Mouse (Mus musculus) midbrain, embryonic 12.5 days (tissue): Measurements from ENCODE around the gene Gm20479. TPM values are rescaled to one million over a fixed set of nuclear protein-coding genes. Genes with fewer than 3 reads are reported as not detected.

Experiments
- ATAC-seq: fragments of 200-750 bp; cut with Nextera tagmentation; 2 replicates; pipeline ENCODE4 v1.8.0; 2017; ENCODE audit warnings: low read depth, moderate TSS enrichment, moderate library complexity; ENCODE audit not compliant: low FRiP score
- H3K27ac ChIP-seq: fragments of 300-500 bp; sonication (generic); replicated peaks from 2 replicates; pipeline ENCODE4 v1.5.1; 2016; ENCODE audit warnings: mild to moderate bottlenecking
- H3K27me3 ChIP-seq: fragments of 300-500 bp; sonication (generic); 2 replicates; pipeline ENCODE4 v1.6.1; 2016; ENCODE audit warnings: mild to moderate bottlenecking
- H3K36me3 ChIP-seq: fragments of 300-500 bp; sonication (generic); 2 replicates; pipeline ENCODE4 v1.6.1; 2016
- H3K4me1 ChIP-seq: fragments of 300-500 bp; sonication (generic); 2 replicates; pipeline ENCODE4 v1.6.1; 2016
- H3K4me2 ChIP-seq: fragments of 300-500 bp; sonication (generic); replicated peaks from 2 replicates; pipeline ENCODE4 v1.6.1; 2016; ENCODE audit warnings: mild to moderate bottlenecking, moderate library complexity
- H3K4me3 ChIP-seq: fragments of 300-500 bp; sonication (generic); 2 replicates; pipeline ENCODE4 v1.5.1; 2016; ENCODE audit warnings: mild to moderate bottlenecking
- H3K9ac ChIP-seq: fragments of 300-500 bp; sonication (generic); replicated peaks from 2 replicates; pipeline ENCODE4 v1.6.1; 2016; ENCODE audit warnings: mild to moderate bottlenecking, moderate library complexity
- H3K9me3 ChIP-seq: fragments of 300-500 bp; sonication (generic); 2 replicates; pipeline ENCODE4 v1.6.1; 2016; ENCODE audit warnings: mild to moderate bottlenecking
- WGBS: fragments of 180-500 bp; shearing (Covaris S2); methylation state at CpG from one replicate; pipeline ENCODE4 v1.1.7; 2016; 5-methylcytosine and 5-hydroxymethylcytosine counted together
- polyA plus RNA-seq: library from polyadenylated mRNA; unstranded; fragments of >200 nt; fragmentation: Nextera tagmentation; extraction: Ambion mirVana; gene quantifications from 2 replicates; pipeline ENCODE4 v1.2.1, GENCODE M21; 2016

The Gm20479 gene
- polyA plus RNA-seq, 1 experiment from 2014 or later = 0.87 TPM

GRCm38 (mm10) chr7:27331541-27331851 lies 25.7 kb downstream of the Gm20479 start:
- H3K9me3 ChIP-seq = no peaks in the 10 kb centered on the region
- no peak for ATAC-seq
- peaks cover 45% of the 10 kb centered on the region for H3K4me1 ChIP-seq
- no peaks in the 10 kb centered on the region for H3K36me3 ChIP-seq
- H3K4me2 ChIP-seq = peak overlapping the region; percentile 54; the same call in 1 of the 2 replicates
- H3K27me3 ChIP-seq = peaks cover 98% of the 10 kb centered on the region
- no peak overlapping the region for H3K9ac ChIP-seq
- no peak overlapping the region for H3K27ac ChIP-seq
- WGBS = 3% methylated on average over 8 of the region's 8 CpGs
- H3K4me3 ChIP-seq = no peak overlapping the region

DNA sequence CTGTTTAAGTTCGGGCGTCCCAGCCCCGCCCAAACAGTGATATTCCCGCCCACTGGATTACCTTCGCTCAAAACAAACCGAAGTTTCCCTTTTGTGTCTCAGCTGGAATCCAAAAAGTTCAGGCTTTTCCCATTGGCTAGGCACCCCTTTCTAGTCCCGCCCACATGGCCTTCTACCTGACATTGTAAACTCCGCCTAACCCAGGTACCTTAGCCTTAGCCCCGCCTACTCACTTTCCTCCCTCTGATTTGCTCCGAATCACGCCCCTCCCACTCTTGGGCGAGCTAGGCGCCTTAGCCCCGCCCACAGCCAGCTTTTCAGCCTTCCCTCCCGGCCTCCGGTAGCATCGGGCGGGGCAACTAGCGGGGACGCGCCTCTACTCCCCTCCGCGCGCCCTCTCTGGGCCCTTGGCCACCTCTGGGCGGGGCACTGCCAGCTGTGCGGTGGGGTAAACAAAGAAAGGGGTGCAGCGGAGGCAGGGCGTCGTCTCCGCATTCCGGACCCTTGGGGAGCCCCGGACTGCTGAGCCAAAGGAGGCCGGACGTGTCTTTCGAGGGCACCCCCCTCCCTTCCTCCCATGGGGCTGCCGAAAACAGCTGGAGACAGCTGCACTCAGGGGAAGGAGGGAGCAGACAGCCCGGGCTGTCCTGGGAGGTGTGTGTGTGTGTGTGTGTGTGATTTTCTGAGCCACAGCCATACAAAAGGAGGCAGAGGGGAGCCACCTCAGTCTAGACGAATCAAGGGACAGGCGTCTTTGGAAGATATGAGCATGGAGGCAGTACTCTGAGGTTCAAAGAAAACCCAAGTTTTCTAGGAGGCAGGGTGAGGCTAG lies 26.3 kb downstream of the Gm20479 start:
- Histone ChIP-seq H3K9me3 (no peaks in the 10 kb centered on the region), H3K36me3 (no peaks in the 10 kb centered on the region), H3K4me2 (peak overlapping the region; percentile 54), H3K4me3 (peak overlapping the region; percentile 41), H3K4me1 (peaks cover 46% of the 10 kb centered on the region), H3K9ac (peak overlapping the region; percentile 34; the same call in 1 of the 2 replicates), H3K27me3 (peaks cover 98% of the 10 kb centered on the region), H3K27ac (no peak overlapping the region)
- WGBS = under 1% methylated on average over 38 of the region's 39 CpGs
- ATAC-seq = peak; percentile 3; the same call in 1 of the 2 replicates

GRCm38 (mm10) chr7:27329981-27330380 lies 27.2 kb downstream of the Gm20479 start:
- Histone ChIP-seq H3K9ac (no peak overlapping the region), H3K4me1 (peaks cover 50% of the 10 kb centered on the region), H3K4me2 (no peak overlapping the region), H3K27me3 (peaks cover 100% of the 10 kb centered on the region), H3K27ac (no peak overlapping the region), H3K9me3 (no peaks in the 10 kb centered on the region), H3K4me3 (0 out of 2 replicates have a peak overlapping the region, but pooled peaks have one; percentile 41), H3K36me3 (no peaks in the 10 kb centered on the region)
- ATAC-seq = no peak
- 27% methylated on average over 17 of the region's 17 CpGs for WGBS

DNA sequence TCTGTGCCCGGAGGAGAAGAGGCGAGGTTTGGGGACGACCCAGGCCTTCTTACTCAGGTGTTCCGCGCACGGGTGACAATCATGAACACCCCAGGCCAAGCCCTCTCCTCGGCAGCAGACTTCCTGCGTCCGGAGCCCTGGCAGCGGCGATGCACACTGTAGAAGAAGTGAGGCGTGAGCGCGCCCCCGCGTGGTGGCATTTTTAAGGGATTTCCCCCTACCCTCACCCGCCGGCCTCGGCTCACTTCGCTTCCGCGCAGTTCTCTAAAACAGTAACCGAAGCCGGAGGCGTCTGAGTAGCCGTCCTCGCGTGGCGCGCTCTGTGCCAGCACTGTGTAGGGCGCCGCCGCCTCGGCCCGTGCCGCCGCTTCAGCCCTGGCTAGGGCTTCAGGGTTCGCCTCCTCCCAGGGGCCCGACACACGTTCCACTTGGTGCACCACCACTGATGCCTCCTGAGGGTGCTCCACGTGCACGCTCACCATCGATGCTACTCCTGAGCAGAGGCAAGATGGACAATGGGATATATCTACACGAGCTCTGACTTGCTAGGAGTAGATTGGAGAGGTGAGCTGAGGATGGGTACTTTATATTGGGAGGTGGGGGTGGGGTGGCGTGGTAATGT lies 27.8 kb downstream of the Gm20479 start:
- Histone ChIP-seq H3K9ac (no peak overlapping the region; the same call in 1 of the 2 replicates), H3K27me3 (peaks cover 100% of the 10 kb centered on the region), H3K9me3 (no peaks in the 10 kb centered on the region), H3K36me3 (no peaks in the 10 kb centered on the region), H3K27ac (no peak overlapping the region), H3K4me2 (peak overlapping the region; percentile 50), H3K4me3 (peak overlapping the region; percentile 26; the same call in 1 of the 2 replicates), H3K4me1 (peaks cover 47% of the 10 kb centered on the region)
- peak; percentile 25; the same call in 1 of the 2 replicates for ATAC-seq
- 5% methylated on average over 45 of the region's 45 CpGs for WGBS

- Histone ChIP-seq H3K4me2 (no peak overlapping the region), H3K4me1 (peaks cover 39% of the 10 kb centered on the region), H3K9ac (no peak overlapping the region), H3K27ac (no peak overlapping the region), H3K4me3 (no peak overlapping the region), H3K27me3 (peaks cover 100% of the 10 kb centered on the region), H3K9me3 (no peaks in the 10 kb centered on the region), H3K36me3 (no peaks in the 10 kb centered on the region)
- WGBS = 35% methylated on average over 16 of the region's 16 CpGs
- ATAC-seq = no peak
Measured at GRCm38 (mm10) chr7:27328648-27329047, 28.6 kb downstream of the Gm20479 start.

- Histone ChIP-seq H3K9ac (no peak overlapping the region), H3K27me3 (peaks cover 100% of the 10 kb centered on the region), H3K4me1 (peaks cover 36% of the 10 kb centered on the region), H3K27ac (no peak overlapping the region), H3K4me3 (no peak overlapping the region), H3K4me2 (no peak overlapping the region), H3K9me3 (no peaks in the 10 kb centered on the region), H3K36me3 (no peaks in the 10 kb centered on the region)
- ATAC-seq = no peak
- WGBS = 85% methylated on average over 11 of the region's 11 CpGs
Measured at GRCm38 (mm10) chr7:27328161-27328560, 29.1 kb downstream of the Gm20479 start.

DNA sequence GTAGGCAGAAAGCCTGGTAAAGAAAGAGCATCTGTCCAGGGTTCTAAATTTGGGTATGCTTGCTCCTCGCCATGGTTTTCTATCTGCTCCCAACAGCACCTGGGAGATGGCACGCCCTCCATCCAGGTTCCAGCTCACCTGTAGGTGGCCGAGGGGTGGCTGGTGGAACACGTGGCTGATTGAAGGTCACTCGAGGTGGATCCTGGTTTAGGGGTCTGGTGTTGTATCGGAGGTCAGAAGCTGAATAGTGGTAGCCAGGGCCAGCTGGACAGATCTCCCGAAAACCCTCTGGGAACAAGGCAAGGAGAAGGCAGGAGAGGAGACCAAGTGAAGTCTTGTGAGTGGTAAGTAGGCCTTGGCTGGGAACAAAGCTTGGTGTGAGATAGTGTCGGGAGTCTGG lies 29.7 kb downstream of the Gm20479 start:
- no peak overlapping the region for H3K4me3 ChIP-seq
- no peak overlapping the region for H3K9ac ChIP-seq
- no peak for ATAC-seq
- 91% methylated on average over 8 of the region's 8 CpGs for WGBS
- H3K4me1 ChIP-seq = peaks cover 32% of the 10 kb centered on the region
- H3K36me3 ChIP-seq = no peaks in the 10 kb centered on the region
- H3K27ac ChIP-seq = no peak overlapping the region
- H3K4me2 ChIP-seq = no peak overlapping the region
- no peaks in the 10 kb centered on the region for H3K9me3 ChIP-seq
- peaks cover 100% of the 10 kb centered on the region for H3K27me3 ChIP-seq

GRCm38 (mm10) chr7:27326101-27326880 lies 30.9 kb downstream of the Gm20479 start:
- Histone ChIP-seq H3K9me3 (no peaks in the 10 kb centered on the region), H3K4me1 (peaks cover 32% of the 10 kb centered on the region), H3K4me3 (no peak overlapping the region), H3K9ac (no peak overlapping the region), H3K36me3 (no peaks in the 10 kb centered on the region), H3K27me3 (peaks cover 95% of the 10 kb centered on the region), H3K4me2 (peak overlapping the region; percentile 38), H3K27ac (no peak overlapping the region)
- no peak for ATAC-seq
- 27% methylated on average over 34 of the region's 34 CpGs for WGBS

GRCm38 (mm10) chr7:27325697-27326096 lies 31.5 kb downstream of the Gm20479 start:
- Histone ChIP-seq H3K4me2 (peak overlapping the region; percentile 38), H3K4me1 (peaks cover 26% of the 10 kb centered on the region), H3K9ac (no peak overlapping the region; the same call in 1 of the 2 replicates), H3K27me3 (peaks cover 89% of the 10 kb centered on the region), H3K9me3 (no peaks in the 10 kb centered on the region), H3K27ac (no peak overlapping the region), H3K4me3 (peak overlapping the region; percentile 24), H3K36me3 (no peaks in the 10 kb centered on the region)
- WGBS = under 1% methylated on average over 24 of the region's 24 CpGs
- peak; percentile 38; the same call in 1 of the 2 replicates for ATAC-seq

- no peaks in the 10 kb centered on the region for H3K36me3 ChIP-seq
- H3K4me2 ChIP-seq = no peak overlapping the region
- H3K4me3 ChIP-seq = no peak overlapping the region
- no peak for ATAC-seq
- WGBS = 47% methylated on average over 19 of the region's 20 CpGs
- no peaks in the 10 kb centered on the region for H3K9me3 ChIP-seq
- H3K27me3 ChIP-seq = peaks cover 81% of the 10 kb centered on the region
- H3K27ac ChIP-seq = no peak overlapping the region
- no peak overlapping the region for H3K9ac ChIP-seq
- H3K4me1 ChIP-seq = peaks cover 24% of the 10 kb centered on the region
Measured at GRCm38 (mm10) chr7:27324928-27325327, 32.3 kb downstream of the Gm20479 start.

DNA sequence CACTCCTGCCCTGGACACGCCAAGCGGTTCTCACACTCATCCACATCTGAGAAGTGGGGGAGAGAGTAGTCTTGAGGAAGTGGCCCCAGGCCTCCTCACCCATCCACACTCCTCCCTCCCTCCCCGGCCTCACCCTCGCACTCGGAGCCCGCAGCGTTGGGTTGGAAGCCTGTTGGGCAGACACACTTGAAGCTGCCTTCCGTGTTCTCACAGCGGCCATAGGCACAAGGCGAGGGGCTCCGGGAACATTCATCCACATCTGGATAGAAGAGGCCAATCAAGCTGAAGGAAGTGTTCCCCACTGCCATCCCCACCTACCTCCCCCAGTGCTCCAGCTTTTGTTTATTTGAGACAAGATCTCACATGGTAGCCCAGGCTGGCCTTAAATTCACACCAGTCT lies 33.1 kb downstream of the Gm20479 start:
- H3K9me3 ChIP-seq = no peaks in the 10 kb centered on the region
- H3K9ac ChIP-seq = no peak overlapping the region
- no peak overlapping the region for H3K27ac ChIP-seq
- H3K4me3 ChIP-seq = no peak overlapping the region
- no peak for ATAC-seq
- peaks cover 19% of the 10 kb centered on the region for H3K4me1 ChIP-seq
- no peak overlapping the region for H3K4me2 ChIP-seq
- no peaks in the 10 kb centered on the region for H3K36me3 ChIP-seq
- WGBS = 97% methylated on average over 11 of the region's 11 CpGs
- H3K27me3 ChIP-seq = peaks cover 74% of the 10 kb centered on the region

DNA sequence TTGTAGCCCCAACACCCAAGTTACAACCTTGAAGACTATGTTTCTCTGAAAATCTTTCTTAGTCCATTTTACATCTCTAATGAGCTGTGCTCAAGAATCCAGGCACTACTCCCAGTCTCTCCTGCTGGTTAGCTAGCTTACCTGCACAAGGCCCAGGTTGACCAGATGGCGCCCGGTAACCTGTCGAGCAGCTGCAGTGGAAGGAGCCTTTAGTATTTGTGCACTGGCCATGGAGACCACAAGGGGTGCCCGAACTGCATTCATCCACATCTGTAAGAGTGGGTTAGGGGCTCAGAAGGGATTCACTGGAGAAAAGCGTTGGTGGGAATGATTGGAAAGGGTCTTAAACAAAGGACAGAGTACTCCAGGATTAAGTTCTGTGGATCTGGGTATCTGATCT lies 34.2 kb downstream of the Gm20479 start:
- no peak overlapping the region for H3K9ac ChIP-seq
- H3K27me3 ChIP-seq = peaks cover 62% of the 10 kb centered on the region
- ATAC-seq = no peak
- no peak overlapping the region for H3K4me2 ChIP-seq
- H3K27ac ChIP-seq = no peak overlapping the region
- H3K4me1 ChIP-seq = peaks cover 17% of the 10 kb centered on the region
- H3K4me3 ChIP-seq = no peak overlapping the region
- no peaks in the 10 kb centered on the region for H3K36me3 ChIP-seq
- WGBS = 87% methylated on average over 5 of the region's 5 CpGs
- H3K9me3 ChIP-seq = no peaks in the 10 kb centered on the region
